Mouse (Mus musculus) kidney, adult 18-20 months (tissue): ENCODE data around the gene Hlcs.

Experiments
- DNase-seq: peaks from one replicate; pipeline ENCODE4 v3.0.0; 2021

Hlcs gene

DNA sequence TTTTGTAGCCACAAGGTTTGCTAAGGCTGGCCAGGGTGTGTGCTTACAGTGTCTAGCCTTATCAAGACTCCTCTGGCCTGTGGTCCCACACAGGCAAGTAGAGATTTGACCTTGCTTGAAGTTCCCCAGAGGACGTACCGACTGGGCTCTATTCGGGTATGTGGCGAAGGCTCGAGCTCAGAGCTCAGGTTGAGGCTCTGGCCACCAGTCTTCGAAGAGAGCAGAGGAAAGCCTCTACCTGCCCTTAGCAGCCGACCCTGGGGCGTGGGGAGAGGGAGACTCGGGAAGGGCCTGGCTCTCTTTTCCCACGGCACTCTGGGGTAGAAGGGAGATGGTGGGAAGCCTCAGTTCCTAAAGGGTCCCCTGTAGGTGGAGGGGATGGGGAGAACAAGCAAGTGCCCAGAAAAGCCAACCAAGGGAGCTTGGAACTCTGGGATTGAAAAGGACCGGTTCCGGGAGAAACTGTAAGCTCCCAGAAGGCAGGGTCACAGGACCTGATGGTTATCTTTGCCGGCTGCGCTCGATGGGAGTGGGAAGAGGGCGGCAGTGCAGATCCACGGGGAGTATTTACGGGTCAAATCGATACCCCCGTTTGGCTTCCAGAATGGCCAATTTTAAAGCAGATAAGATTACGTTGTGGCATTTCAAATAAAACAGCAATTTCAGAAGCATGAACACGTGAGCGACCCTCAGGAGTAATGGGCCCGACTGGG lies 220.1 kb downstream of the Hlcs start:
- no peak for DNase-seq

DNA sequence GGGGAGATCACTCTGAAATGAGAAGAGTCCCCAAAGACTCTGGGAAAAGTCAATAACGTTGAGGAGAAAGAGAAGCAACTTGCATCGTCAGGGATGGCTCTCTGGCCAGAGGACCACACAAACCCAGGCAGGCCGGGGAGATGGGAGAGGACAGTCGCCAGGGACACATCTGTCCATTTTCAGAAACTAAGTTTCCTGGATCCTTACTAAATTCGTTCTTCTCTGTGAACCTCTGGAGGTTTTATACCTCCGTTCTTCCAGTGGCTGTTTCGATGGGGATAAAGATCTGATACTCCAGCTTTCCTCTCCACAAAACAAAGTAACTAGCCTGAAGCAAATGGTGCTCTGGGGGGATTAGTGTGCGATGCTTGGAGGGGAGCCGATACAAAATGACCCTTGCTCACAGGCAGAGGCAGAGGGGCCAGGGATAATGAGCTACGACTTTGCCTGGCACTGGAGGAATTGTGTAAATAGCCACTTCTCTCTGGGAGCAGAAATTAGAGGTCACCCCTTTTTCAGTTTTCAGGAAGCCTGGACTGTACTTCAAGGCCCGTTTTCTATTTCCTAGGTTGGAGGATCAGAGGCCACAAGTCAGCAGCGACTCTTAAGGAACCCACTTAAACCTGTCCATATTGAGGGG lies 220.7 kb downstream of the Hlcs start:
- no peak for DNase-seq

DNA sequence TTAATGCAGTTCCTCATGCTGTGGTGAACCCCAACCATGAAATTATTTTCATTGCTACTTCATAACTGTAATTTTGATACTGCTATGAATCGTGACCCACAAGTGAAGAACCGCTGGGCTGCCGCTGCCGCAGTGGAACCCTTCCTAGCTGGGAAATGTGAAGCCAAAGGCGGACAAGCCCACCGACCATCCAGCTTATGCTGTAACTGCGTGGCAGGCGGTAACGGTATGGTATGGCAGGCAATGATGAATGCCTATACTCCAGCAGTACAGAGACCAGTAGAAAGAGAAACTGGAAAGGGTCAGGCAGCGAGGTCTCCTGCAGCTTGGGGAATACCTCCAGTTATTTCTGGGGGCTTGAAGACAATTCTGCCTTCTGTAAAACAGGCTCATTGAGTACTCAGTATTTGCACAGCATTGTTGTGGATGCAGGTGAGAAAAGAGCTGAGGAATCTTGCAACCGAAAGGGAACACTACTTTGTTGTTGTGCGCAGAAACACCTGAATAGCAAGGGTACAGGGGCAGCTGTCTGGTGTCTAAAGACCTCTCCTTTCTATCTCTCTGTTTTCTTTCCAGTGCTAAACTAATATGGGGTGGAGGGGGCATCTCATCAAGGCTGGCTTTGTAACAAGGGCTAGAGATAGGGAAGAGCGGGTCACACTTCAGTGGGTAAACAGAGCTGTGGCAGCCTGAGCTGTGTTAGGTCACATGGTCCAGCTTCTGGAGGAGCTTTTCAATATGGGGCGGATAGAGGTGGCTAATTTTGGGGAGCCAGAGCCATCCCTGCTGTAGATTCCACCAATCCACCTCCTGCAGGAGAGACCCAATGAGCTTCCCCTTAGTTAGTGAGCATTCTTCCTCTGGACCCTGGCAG lies 224.3 kb downstream of the Hlcs start:
- DNase-seq = no peak

DNA sequence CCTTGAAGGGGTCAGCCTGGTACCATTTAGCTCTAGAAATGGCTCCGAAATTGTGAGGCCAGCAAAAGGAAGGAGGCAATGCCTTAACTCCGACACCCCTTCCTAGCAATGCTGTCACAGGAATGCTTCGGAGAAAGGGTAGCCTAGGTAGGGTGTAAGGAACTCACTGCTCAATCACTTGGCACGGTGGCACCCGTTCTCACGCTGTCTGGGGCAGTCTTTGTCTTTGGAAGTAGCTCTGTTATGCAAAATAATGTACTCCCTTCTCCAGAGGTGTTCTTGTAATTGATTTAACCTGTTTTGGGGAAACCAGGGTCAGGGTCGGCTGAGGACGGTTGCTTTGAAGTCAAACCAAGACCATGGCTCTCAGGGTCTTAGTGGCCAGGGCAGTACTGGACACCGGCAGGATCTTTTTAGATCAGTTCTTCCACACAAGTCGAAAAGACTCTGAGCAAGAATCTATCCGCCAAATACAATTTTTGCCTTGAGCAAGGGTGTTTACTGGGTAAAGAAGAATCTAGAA lies 225.1 kb downstream of the Hlcs start:
- no peak for DNase-seq

DNA sequence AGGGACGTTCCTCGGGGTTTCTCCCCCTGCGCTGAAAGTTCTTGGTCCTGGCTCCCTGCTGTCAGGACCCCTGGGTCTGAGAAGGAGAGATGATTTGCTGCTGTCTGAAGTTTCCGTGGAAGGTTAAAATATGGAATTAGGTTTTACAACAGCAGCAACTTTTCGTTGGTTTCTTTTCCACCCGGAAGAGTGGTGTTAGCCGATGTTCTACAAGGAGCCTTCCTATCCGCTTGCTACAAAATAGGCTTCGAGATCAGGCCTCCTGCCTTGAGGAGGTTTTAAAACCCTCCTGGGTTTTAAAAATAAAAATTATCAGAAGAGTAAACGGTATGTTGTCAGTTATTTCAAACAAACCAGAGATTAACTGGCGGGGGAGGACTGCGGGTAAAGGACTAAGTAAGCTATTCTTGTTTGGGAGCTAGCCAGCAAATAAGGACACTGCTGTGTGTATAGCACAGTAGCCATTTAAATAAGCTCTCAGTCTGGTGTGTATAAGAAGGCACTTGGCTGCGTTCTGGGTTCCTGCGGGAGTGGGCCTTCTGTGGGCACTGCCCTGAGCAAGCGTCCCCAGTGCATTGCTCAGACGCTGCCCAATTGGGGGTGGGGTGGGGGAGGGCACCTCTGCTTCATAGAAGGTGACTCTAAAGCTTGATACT lies 225.7 kb downstream of the Hlcs start:
- no peak for DNase-seq

DNA sequence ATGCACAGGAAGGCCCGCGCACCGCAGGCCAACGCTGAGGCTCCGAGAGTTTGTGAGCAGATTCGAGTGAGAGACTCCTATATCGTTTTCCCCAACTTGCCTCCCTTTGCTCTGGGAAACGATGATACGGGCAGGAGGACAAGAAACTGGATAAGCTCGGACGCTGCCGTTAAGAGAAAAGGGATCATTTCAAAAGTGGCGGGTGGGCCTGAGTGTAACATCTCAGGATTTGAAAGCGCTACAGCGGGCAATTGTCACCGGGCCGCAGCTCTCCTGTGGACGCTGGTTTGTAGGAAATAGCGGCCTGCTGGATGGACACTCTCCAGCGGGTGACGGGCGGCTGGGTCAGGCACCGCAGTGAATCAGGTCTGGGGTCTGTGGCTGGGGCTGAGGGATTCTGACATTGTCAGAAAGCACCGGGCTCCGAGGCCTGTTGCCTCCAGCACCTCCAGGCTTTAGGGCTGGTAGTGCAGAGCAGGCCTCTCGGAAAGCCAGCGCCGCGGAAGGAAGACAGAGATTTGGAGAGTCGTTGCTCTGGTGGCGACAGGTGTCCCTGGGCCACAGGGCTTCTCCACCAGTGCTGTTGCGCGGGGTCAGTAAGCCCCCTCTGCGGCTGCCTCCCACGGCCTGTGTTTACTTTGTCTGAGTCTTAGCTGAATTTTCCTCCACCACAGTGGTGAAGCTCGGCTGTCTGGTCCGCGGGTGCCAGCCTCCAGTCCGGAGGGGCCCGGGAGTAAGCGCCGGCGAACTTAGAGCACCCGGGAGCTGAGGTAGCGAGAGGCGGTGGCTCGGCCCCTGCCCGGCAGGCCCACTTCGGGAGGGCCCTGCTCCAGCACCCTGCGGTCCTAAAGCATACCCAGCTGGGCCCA lies 226.4 kb downstream of the Hlcs start:
- peak; percentile 44 for DNase-seq

DNA sequence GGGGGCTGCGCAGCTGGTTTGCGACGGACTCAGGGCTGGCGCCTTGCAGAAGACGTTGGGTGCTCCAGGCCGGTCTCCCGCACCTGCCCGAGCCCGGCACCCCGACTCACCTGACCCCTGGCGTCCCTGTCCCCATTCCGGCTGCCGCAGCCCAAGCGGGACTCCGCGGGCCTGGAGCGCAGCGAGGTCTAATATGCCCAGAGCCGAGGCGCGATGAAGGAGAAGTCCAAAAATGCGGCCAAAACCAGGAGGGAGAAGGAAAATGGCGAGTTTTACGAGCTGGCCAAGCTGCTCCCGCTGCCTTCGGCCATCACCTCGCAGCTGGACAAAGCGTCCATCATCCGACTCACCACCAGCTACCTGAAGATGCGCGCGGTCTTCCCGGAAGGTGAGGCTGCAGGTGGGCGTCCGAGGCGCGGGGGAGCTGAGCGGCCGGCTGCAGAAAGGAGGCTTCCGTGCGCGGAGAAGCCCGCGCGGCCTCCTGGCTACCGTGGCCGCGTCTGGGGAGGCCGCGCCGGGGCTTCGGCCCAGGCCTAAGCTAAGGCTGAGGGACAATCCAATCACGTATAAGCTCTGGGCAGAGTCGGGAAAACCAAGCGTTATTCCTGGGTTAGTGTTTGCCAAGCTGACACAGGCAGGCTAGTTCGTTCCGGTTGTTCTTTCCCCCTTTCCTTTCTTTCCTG lies 227.6 kb downstream of the Hlcs start:
- DNase-seq = no peak

DNA sequence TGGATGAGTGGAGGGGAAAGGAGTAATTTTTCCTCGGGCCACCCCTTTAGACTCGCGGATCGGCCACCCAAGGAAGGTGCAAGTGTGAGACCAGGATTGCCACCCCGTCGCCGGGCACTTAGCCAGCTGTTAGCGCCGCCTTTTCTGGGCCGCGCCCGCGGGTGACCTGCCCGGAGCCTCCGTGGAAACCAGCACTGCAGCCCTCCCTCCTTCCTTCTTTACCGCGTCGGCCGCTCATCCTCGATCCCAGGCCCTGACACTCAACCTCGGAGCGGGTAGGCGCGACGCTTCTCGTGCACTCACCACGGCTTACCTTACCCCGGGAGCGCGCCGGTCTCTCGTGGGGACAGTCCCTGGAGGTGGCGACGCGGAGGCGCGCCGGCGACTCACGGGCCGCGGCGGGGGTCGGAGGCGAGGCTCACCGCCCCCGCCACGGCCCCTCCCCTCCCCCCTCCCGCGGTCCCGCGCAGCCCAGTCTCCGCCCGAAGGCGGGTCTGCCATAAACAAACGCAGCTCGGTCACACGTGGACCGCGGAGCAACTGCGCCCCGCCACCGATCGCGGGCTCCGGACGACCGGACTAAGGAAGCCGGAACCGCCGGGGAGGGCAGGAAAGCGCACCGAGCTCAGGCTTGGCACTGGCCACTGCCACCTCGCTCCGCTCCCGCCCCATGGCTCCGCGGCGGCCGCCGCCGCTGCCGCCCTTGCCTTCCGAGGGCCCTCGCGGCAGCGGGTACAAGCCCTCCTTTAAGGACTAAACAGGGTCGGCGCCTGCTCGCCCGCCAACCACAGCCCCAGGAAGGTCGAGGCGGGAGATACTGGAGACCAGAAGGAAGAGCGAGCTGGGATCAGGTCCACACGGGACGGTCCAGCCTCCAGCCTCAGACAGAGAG lies 228.4 kb downstream of the Hlcs start, which contains the start of gene Sim2:
TSS of gene Sim2 (plus strand) at position 221 of the 892 bp plus-strand sequence.
- DNase-seq = peak; percentile 78

DNA sequence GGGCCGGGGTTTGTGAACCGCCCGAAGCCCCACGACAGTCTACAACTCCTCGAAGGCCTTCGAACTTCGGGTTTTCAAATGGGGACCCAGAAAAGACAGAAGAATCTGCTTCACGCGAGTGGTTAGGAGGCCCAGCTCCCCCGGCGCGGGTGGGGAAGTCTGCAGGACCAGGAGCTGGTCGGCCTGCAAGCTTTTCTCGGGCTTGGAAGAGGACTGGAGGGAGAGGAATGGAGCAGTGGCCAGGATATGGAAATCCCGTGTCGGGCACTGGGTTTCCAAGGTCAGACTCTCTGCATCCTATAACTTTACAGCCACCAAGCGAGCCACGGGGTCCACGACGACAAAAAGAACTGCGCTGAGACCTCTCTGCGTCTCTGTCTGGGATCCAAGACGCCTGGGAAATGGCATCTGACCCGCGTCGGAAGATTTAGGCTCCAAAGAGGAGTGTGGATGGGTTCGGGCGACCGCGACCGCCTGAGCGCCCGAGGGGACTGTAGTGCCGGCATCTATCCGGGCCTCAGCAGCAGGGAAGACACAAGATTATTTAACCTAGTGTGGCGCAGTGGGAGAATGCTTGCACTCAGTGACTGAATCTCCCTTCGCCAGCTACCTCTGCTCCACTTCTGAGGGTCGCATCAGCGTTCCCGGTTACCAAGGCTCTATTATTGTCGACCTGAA lies 229.4 kb downstream of the Hlcs start:
- peak; percentile 37 for DNase-seq

DNA sequence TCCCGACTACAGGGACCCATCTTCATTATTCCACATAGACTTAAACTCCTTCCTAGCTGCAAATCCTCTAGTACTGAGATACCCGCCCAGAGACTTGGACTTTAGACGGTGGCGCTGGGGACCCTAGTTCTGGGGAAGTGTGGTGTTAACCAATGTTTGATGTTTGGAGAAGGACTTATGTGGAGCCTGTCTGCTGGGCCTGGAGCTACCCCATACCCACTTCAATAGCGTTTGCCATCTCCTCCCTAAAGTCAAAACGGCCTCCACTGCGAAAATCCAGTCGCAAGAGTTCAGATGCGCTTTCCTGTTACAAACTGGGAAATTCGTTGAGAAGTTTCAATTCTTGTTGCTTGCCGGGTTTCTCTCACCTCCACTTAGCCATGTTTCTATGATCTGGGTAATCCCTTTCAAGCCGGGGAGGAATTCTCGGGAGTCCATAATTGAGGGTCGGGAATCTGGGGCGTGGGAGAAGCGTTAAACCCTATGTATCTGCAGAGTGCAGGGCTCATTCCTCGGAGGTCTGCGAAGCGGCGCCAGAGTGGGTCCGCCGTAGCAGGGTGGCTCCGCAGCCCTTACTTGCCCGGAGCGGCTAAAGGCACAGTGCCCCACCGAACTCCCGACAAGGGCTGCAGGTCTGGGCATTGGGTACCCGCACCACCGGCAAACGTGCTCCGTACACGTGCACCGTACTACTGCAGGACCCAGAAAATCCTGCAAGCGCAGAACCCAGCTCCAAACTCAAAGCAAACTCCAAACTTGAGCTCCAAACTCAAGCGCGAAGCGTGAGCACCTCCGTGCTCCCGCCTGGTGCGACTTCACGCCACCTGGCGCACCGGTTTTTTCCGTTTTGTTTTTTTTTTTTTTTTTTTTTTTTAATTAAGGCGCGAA lies 230.2 kb downstream of the Hlcs start:
- DNase-seq = no peak

DNA sequence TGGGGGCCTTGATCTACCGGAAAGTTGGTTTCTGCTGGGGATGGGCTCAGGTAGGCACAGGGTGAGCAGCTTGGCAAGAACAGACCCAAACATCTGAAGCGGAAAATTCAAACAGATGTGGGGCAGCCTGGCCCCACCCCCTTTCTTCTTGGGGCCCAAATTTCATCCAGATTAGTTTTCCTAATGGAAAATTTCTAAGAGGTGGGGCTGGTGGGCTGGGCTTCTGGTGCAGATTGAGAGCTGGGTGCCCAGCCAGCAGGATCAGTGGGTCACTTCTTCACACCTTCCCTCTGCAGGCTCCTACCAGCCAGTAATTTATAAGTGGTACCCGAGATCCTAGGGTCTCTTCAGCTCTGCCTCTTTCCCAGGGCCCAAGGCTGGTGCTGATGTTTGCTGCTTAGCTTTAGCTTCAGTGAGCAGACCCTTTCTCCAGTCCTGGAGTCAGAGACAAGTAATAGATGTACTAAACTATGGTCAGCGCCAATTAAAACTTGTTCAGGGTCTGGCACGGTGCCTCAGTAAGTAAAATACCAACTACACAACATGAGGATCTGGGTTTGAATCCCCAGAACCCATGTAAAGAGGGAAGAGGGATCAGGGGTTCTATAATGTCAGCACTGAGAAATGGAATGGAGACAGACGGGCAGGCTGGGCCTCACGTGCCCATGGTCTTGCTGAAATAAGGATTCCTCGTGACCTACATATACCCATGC lies 231.2 kb downstream of the Hlcs start:
- DNase-seq = no peak

DNA sequence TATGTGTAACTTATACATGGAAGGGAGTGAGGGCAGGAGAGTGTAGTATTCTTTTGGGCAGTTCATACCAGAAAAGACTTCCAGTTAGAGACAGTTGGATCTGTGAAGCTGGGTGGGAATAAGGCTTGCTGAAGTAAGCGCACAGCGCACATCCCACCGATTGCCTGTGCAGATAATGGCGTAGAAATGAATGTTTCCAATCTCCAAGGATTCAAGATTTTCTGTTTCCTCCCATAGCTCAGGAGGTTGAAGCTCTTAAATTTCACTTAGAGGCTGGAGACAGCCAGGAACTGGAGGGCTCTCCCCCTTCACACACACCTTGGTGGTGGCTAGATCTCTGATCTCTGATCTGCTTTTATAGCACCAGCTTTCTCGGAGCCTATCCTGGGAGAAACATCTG lies 231.8 kb downstream of the Hlcs start:
- no peak for DNase-seq

DNA sequence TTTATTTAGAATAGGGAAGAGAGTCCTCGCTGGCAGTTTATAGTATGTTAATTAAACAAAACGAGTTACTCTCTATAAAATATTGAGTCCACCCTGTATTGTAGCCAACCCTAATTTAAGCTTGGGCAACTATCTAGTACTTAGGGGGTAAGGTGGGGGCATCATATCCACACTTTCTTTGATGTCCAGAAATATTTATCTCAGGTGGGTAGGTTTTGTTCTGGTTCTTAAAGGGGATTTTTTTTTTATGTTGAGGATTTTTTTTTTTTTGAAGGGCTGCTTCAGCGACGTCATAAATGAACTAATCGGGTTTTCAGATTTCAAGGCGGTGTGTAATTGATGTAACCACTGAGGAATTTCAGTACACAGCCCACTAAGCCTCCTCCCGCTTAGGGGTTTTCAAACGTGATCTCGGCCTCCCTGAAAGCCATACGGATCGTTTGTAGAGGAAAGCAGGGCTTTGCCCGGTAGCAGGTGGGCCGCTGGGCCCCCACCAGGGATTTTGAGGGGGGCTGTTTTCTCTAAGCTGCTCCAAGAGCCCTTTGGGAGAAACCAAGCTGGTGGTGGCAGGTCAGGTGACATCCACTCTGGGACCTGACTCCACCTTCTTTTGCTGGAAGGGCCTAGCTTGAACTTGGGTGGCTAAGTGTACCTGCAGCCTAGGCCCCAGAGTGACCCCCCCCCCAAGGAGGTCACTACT lies 233.4 kb downstream of the Hlcs start:
- DNase-seq = no peak

DNA sequence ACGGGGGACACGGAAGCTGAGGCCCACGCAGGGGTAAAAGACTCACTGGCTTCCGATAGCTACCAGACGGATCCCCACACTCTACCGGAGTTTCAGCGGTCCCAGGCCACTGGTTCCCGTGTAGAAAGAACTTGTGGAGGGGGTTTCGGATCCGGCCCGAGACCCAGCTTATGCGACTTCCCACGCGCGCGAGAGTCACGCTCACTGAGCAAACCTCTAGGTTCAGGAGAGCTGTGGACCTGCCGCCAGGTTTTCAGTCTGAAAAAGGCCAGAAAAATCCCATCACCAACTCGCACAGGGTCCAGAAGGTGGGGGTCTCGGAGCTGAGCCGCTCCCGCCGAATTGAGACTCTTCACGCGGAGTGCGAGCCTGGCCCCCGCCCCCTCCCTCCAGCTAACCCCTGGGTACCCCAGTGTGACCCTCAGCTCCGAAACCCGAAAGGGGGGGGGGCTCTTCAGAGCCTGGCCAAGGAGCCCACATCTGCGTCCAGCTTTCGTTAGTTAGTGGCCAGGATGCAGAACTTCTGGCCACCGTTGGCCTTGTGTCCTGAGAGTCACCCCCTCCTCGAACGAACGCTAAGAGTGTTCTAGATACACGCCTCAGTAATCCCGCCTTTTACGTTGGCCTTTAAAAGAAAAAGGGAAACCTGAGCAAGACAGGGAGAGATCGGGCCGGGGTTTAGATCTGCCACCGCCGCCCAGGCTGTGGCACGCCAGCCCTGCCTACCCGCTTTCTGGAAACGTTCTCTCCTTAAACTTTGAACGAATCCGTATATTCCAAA lies 234.1 kb downstream of the Hlcs start:
- DNase-seq = no peak
